Mouse (Mus musculus) duodenum, adult 2 months (tissue): ENCODE results near the gene Abcg2. TPM values are rescaled to one million over a fixed set of nuclear protein-coding genes. Genes with fewer than 3 reads are reported as not detected.

ENCODE experiments used
- polyA plus RNA-seq: library from polyadenylated mRNA; depleted of rRNA; stranded (reverse); fragments of >200 nt; gene quantifications from 2 replicates; pipeline ENCODE4 v1.2.3, GENCODE M21; 2012; ENCODE audit warnings: low replicate concordance; rRNA removed

Gene Abcg2
- polyA plus RNA-seq: 7.1 and 10.7 TPM in 2 replicates

GRCm38 (mm10) chr6:58584223-58584622, at the start of gene Abcg2:
Gene Abcg2 (plus strand): TSS chr6:58584523.

Other genes starting within 250 kb of the Abcg2 start
- not detected in 2 replicates for gene Vmn1r30, start 141.1 kb upstream of the Abcg2 start, polyA plus RNA-seq
- gene Vmn1r31, start 109.2 kb upstream of the Abcg2 start, polyA plus RNA-seq: not detected in 2 replicates
- 8.4 and 10.5 TPM in 2 replicates for gene Herc3, start 246.9 kb downstream of the Abcg2 start, polyA plus RNA-seq